Mouse (Mus musculus) liver, embryonic 12.5 days (tissue): ENCODE results near the gene Rere. TPM values are rescaled to one million over a fixed set of nuclear protein-coding genes. Genes with fewer than 3 reads are reported as not detected.
A peak's percentile ranks its signal among the peaks of the same experiment; 100 is the strongest.

ENCODE experiments used
- ATAC-seq: fragments of 200-750 bp; cut with Nextera tagmentation; 2 replicates; pipeline ENCODE4 v1.8.0; 2017; ENCODE audit warnings: moderate number of reproducible peaks, mild to moderate bottlenecking, moderate library complexity
- H3K27ac ChIP-seq: fragments of 300-500 bp; sonication (generic); 2 replicates; pipeline ENCODE4 v1.5.1; 2016; ENCODE audit warnings: mild to moderate bottlenecking
- H3K27me3 ChIP-seq: fragments of 300-500 bp; sonication (generic); replicated peaks from 2 replicates; pipeline ENCODE4 v1.6.1; 2016; ENCODE audit warnings: mild to moderate bottlenecking, moderate library complexity
- H3K36me3 ChIP-seq: fragments of 300-500 bp; sonication (generic); 2 replicates; pipeline ENCODE4 v1.6.1; 2016; ENCODE audit warnings: mild to moderate bottlenecking, moderate library complexity
- H3K4me1 ChIP-seq: fragments of 300-500 bp; sonication (generic); 2 replicates; pipeline ENCODE4 v1.6.1; 2016
- H3K4me2 ChIP-seq: fragments of 300-500 bp; sonication (generic); 2 replicates; pipeline ENCODE4 v1.6.1; 2016; ENCODE audit warnings: mild to moderate bottlenecking, moderate library complexity
- H3K4me3 ChIP-seq: fragments of 300-500 bp; sonication (generic); 2 replicates; pipeline ENCODE4 v1.5.1; 2016; ENCODE audit warnings: mild to moderate bottlenecking, moderate library complexity
- H3K9ac ChIP-seq: fragments of 300-500 bp; sonication (generic); 2 replicates; pipeline ENCODE4 v1.6.1; 2016; ENCODE audit warnings: mild to moderate bottlenecking, moderate library complexity
- H3K9me3 ChIP-seq: fragments of 300-500 bp; sonication (generic); replicated peaks from 2 replicates; pipeline ENCODE4 v1.6.1; 2016; ENCODE audit warnings: mild to moderate bottlenecking, moderate library complexity
- WGBS: fragments of 180-500 bp; shearing (Covaris S2); methylation state at CpG from one replicate; pipeline ENCODE4 v1.1.7; 2016; ENCODE audit not compliant: insufficient replicate concordance; 5-methylcytosine and 5-hydroxymethylcytosine counted together
- polyA plus RNA-seq: library from polyadenylated mRNA; unstranded; fragments of >200 nt; fragmentation: Nextera tagmentation; extraction: Ambion mirVana; gene quantifications from 2 replicates; pipeline ENCODE4 v1.2.1, GENCODE M21; 2016

The Rere gene
- polyA plus RNA-seq, 1 experiment from 2014 or later = 11.6 TPM

DNA sequence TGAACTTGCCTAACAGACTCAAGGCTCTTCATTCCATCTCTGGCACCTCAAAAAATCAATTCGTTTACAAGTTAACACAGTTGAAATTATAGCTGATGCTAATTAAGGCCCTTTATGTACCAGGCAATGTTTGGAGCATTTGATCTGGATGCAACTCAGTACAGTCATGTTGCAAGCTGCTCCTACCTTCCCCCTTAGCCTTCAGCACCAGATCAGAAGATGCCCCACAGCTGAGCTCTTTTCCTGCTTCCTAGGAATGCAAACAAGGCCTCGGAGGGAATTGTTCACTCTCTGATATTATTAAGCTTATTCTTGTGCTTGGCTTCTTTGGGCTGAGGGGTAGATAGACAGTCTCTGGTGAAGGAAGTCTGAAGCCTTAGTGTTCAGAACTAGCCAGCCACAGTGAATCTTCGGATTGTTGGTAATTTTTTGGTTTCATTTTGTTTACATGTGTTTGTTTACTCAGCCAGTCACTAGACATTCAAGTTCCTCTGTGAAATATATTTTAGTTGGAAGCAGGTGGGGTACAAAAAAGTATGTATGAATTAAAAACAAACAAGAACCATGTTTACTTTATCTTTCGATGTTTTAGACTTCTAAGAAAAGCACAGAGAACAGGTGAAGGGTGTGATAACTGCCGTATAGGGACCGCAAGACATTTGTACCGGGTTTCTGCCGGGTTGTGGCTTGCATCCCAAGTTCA lies 306.3 kb downstream of the Rere start:
- no peak for ATAC-seq
- WGBS = 45% methylated on average over 8 of the region's 8 CpGs
- H3K9ac ChIP-seq = peak overlapping the region; percentile 62
- H3K9me3 ChIP-seq = no peaks in the 10 kb centered on the region
- H3K4me1 ChIP-seq = peaks cover 97% of the 10 kb centered on the region
- peak overlapping the region; percentile 64 for H3K27ac ChIP-seq
- H3K4me3 ChIP-seq = peak overlapping the region; percentile 34
- H3K36me3 ChIP-seq = no peaks in the 10 kb centered on the region
- no peaks in the 10 kb centered on the region for H3K27me3 ChIP-seq
- peak overlapping the region; percentile 56 for H3K4me2 ChIP-seq

- H3K9me3 ChIP-seq = no peaks in the 10 kb centered on the region
- WGBS = 39% methylated on average over 2 of the region's 2 CpGs
- H3K27ac ChIP-seq = peak overlapping the region; percentile 64
- no peaks in the 10 kb centered on the region for H3K36me3 ChIP-seq
- ATAC-seq = 0 out of 2 replicates have a peak, but pooled peaks have one; percentile 42
- peak overlapping the region; percentile 62 for H3K9ac ChIP-seq
- no peaks in the 10 kb centered on the region for H3K27me3 ChIP-seq
- peak overlapping the region; percentile 56 for H3K4me2 ChIP-seq
- H3K4me1 ChIP-seq = peaks cover 97% of the 10 kb centered on the region
- peak overlapping the region; percentile 34 for H3K4me3 ChIP-seq
Measured at GRCm38 (mm10) chr4:150588300-150588621, 306.8 kb downstream of the Rere start.

DNA sequence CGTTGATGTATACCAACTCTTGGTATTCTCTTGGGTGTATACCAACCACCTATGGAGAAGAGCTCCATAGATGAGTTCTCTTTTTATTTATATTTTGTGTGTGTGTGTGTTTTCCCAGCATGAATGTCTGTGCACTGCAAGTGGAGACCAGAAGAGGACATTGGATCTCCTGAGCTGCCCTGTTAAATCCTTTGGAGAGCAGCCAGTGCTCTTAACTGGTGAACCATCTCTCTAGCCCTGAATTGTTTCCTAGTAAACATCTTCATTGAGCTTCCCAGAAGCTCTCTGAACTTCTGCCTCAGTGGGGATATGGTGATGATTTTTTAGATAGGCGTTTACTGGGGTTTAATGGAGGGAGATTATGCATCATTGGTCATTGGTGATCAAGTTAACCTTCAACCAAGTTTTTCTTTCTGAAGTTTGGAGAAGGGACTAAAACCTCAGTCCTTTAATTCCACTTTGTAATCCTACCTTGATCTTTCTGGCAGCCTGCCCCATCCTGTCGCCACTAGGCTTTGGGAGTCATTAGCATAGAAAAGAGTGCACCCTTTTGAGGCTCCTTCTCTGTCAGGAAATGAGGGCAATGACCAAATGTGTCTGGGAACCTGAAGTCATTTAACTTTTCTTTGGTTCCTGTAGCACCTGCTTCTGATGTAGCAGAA lies 309.3 kb downstream of the Rere start:
- H3K27me3 ChIP-seq = no peaks in the 10 kb centered on the region
- H3K27ac ChIP-seq = peak overlapping the region; percentile 72; the same call in 1 of the 2 replicates
- no peak for ATAC-seq
- peaks cover 96% of the 10 kb centered on the region for H3K4me1 ChIP-seq
- WGBS = 53% methylated on average over 3 of the region's 3 CpGs
- no peaks in the 10 kb centered on the region for H3K36me3 ChIP-seq
- H3K9ac ChIP-seq = no peak overlapping the region
- no peak overlapping the region for H3K4me2 ChIP-seq
- no peak overlapping the region for H3K4me3 ChIP-seq
- H3K9me3 ChIP-seq = no peaks in the 10 kb centered on the region

GRCm38 (mm10) chr4:150591602-150592001 lies 310.2 kb downstream of the Rere start:
- Histone ChIP-seq H3K27me3 (no peaks in the 10 kb centered on the region), H3K9me3 (no peaks in the 10 kb centered on the region), H3K4me2 (no peak overlapping the region), H3K9ac (no peak overlapping the region), H3K27ac (peak overlapping the region; percentile 72; the same call in 1 of the 2 replicates), H3K36me3 (no peaks in the 10 kb centered on the region), H3K4me1 (peaks cover 96% of the 10 kb centered on the region), H3K4me3 (no peak overlapping the region)
- ATAC-seq = no peak
- 72% methylated on average over 4 of the region's 4 CpGs for WGBS

DNA sequence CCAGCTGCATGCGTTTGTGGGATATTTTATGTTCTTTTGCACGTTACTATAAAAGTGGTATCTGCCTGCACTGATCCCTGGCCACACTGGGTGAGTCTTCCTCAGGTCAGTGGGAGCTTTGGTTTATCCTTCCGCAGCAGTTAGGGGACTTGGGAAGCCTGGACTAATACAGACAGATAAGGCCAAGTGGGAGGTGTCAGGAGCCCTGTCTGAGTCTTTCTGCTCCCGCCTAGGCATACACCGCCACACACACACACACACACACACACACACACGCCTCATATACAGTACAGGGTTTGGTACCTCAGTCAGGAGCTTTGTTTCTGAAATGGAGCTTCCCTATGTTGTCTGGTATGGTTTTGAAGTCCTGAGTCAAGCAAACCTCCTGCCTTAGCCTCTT lies 310.6 kb downstream of the Rere start:
- Histone ChIP-seq H3K4me2 (peak overlapping the region; percentile 42), H3K27ac (peak overlapping the region; percentile 72), H3K9ac (no peak overlapping the region), H3K36me3 (no peaks in the 10 kb centered on the region), H3K4me3 (no peak overlapping the region), H3K27me3 (no peaks in the 10 kb centered on the region), H3K4me1 (peaks cover 96% of the 10 kb centered on the region), H3K9me3 (no peaks in the 10 kb centered on the region)
- 13% methylated on average over 6 of the region's 6 CpGs for WGBS
- ATAC-seq = peak; percentile 85

DNA sequence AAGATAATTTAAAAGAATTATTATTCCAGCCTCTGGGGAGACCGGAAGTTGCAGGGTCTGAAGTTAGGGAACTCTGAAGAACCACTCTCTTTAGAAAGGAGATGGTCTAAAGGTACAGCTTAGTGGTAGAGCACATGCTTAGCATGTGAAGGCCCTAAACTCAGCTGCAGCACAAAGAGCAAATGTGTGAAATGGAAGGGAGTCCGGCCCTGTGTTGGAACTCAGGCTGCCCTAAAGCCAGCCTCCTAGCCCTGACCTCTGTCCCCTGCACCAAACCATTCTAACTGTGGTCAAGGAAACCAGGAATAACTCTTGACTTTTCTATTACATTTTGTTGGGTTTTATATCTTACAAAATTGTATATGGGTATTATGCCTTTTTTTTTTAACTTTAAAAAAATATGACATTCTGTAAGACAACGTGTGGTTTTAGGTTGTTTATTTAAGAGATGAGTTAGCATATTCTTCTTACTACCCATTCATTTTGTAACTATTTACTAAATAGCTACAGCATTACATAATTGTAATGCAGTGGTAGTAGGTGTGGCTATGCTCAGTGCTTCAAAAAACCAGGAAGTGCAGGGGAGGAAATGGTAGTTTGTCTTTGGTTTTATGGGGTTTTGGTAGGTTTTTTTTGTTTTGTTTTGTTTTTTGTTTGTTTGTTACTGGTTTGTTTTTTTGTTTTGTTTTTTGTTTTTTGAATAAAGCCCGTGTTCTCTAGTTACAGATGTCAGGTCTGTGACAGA lies 312.2 kb downstream of the Rere start:
- Histone ChIP-seq H3K9me3 (no peaks in the 10 kb centered on the region), H3K4me2 (no peak overlapping the region), H3K4me3 (no peak overlapping the region), H3K36me3 (no peaks in the 10 kb centered on the region; the same call in 1 of the 2 replicates), H3K27me3 (no peaks in the 10 kb centered on the region), H3K4me1 (peaks cover 98% of the 10 kb centered on the region), H3K27ac (peak overlapping the region; percentile 72), H3K9ac (no peak overlapping the region)
- ATAC-seq = no peak
- WGBS = 62% methylated on average over 4 of the region's 4 CpGs

DNA sequence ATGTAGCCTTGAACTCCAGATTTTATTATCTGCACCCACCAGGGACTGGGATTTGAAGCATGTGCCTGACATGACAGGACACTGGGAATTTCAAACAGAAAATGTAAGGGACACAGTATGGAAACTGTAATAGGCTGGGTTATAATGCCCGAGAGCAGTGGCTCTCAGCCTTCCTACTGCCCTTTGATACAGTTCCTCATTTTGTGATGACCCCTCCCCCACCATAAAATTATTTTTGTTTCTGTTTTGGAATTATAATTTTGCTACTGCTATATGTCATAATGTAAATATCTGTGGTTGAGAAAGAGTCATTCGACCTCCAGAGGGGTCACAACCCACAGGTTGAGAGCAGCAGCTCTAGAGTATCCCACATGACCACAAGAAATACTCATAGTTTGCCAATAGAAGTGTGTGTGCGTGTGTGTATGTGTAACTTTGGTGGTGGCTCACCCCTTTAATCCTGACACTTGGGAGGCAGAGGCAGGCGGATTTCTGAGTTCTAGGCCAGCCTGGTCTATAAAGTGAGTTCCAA lies 312.9 kb downstream of the Rere start:
- ATAC-seq = no peak
- no peak overlapping the region for H3K9ac ChIP-seq
- peak overlapping the region; percentile 67 for H3K27ac ChIP-seq
- whole genome bisulfite sequencing = 74% methylated on average over 4 of the region's 4 CpGs
- no peak overlapping the region for H3K4me3 ChIP-seq
- no peak overlapping the region for H3K4me2 ChIP-seq
- no peaks in the 10 kb centered on the region; the same call in 1 of the 2 replicates for H3K36me3 ChIP-seq
- H3K4me1 ChIP-seq = peaks cover 97% of the 10 kb centered on the region
- H3K9me3 ChIP-seq = no peaks in the 10 kb centered on the region
- no peaks in the 10 kb centered on the region for H3K27me3 ChIP-seq

DNA sequence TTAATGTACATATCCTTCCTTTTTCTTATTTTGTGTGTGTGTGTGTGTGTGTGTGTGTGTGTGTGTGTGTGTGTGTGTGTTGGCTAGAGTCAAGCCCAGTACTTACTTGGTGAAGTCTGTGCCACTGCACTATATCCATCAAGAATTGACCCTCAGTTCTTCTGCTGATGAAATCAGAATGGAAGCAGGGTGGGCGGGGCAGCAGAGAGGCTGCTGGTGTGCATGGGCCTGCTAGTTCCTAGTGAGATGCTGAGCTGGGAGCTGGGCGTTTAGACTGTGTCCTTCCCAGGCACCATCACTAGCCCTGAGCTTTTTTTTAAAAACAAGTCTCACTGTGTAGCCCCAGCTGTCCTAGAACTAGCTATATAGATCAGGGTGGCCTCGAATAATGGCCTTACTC lies 313.6 kb downstream of the Rere start:
- Histone ChIP-seq H3K4me1 (peaks cover 97% of the 10 kb centered on the region), H3K27me3 (no peaks in the 10 kb centered on the region), H3K9me3 (no peaks in the 10 kb centered on the region), H3K4me2 (no peak overlapping the region), H3K36me3 (no peaks in the 10 kb centered on the region; the same call in 1 of the 2 replicates), H3K4me3 (no peak overlapping the region), H3K9ac (no peak overlapping the region), H3K27ac (0 out of 2 replicates have a peak overlapping the region, but pooled peaks have one; percentile 8)
- no peak for ATAC-seq
- 64% methylated on average over 3 of the region's 3 CpGs for WGBS

DNA sequence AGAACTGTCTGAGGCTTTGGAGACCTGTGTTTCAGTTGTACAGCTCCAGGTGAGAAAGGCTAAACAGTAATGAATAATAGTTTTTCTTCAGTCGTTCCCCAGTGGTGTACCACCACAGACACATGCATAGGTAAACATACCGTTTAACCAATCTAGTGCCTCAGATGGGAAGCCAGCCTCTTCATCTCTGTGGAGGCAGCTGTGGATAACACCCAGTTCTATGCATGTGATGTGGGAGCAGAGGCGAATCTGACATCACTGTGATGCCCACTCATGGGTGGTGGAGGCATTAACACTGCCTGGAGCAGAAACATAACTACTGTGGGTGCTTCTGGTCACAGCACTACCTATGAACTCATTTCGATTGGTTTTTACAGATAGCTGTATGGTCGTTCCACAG lies 314.5 kb downstream of the Rere start:
- H3K27me3 ChIP-seq = no peaks in the 10 kb centered on the region
- H3K4me2 ChIP-seq = no peak overlapping the region
- WGBS = 76% methylated on average over 5 of the region's 5 CpGs
- H3K4me3 ChIP-seq = no peak overlapping the region
- H3K4me1 ChIP-seq = peaks cover 87% of the 10 kb centered on the region
- H3K36me3 ChIP-seq = no peaks in the 10 kb centered on the region; the same call in 1 of the 2 replicates
- no peaks in the 10 kb centered on the region for H3K9me3 ChIP-seq
- ATAC-seq = no peak
- H3K9ac ChIP-seq = no peak overlapping the region
- H3K27ac ChIP-seq = no peak overlapping the region

DNA sequence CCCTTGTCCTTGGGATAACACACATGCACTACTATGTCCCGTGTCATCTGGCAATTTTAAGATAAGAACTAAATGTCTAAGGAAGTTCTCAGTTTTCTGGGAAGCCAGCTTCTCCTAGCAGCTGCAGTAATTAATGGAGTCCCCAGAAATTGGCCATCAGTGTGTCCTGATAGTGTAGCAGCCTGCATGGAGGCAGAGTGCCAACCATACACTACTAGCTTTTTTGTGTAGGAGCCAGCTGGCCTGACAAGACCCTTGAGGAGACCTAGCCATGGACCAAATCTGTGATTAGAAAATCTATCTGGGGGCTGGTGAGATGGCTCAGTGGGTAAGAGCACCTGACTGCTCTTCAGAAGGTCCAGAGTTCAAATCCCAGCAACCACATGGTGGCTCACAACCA lies 317.2 kb downstream of the Rere start:
- Histone ChIP-seq H3K36me3 (no peaks in the 10 kb centered on the region; the same call in 1 of the 2 replicates), H3K27ac (no peak overlapping the region), H3K4me3 (no peak overlapping the region), H3K27me3 (no peaks in the 10 kb centered on the region), H3K4me1 (peaks cover 61% of the 10 kb centered on the region), H3K4me2 (no peak overlapping the region), H3K9me3 (no peaks in the 10 kb centered on the region), H3K9ac (no peak overlapping the region)
- WGBS = 27% methylated on average over 1 of the region's 1 CpGs
- no peak for ATAC-seq

DNA sequence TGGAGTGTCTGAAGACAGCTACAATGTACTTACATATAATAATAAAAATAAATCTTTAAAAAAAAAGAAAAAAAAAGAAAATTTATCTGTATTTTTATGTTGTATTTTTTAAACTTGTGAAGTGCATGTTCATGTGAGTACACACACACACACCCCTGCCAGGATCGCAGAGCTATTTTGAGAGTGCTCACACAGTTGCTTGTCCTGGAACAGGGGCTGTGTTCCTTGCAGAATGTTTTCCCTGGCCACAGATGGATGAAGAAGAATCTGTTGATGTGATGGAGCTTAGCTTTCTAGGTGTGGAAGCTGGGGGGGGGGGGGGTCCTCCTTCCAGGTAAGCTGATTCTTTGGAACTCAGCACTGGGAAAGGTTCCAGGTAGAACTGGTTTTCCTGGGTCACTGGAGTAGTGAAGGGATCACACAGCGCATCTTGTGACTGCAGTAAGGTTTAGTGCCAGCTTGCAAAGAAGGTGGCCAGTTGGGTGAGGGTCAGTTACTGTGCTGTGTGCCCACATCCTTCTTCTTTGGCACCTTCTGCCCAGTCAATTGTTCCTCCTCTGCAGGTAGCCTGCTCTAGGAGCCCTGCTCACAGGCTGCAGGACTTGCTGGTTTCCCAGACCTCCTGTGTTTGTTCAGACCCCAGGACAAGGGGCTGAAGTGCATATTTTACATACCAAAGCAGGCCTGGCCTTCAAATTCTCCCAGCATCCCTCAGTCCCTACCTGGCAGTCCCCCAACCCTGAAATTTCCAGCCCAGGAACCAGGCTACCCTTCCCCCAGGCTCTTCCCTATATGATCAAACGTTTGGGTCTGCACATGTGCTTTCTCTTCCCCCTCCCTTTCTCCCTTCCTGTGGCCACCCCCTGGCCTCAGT lies 317.9 kb downstream of the Rere start:
- no peaks in the 10 kb centered on the region for H3K27me3 ChIP-seq
- no peak overlapping the region for H3K27ac ChIP-seq
- H3K36me3 ChIP-seq = no peaks in the 10 kb centered on the region; the same call in 1 of the 2 replicates
- H3K4me1 ChIP-seq = peaks cover 56% of the 10 kb centered on the region
- WGBS = 61% methylated on average over 3 of the region's 3 CpGs
- H3K4me3 ChIP-seq = no peak overlapping the region
- no peak overlapping the region for H3K4me2 ChIP-seq
- no peaks in the 10 kb centered on the region for H3K9me3 ChIP-seq
- no peak for ATAC-seq
- no peak overlapping the region for H3K9ac ChIP-seq
